Comparison of ENCODE assay signal across 9 mouse cellular contexts in genomic region chr9:105697764-105698396, GRCm38 (mm10). TPM values are rescaled to one million over a fixed set of nuclear protein-coding genes. Genes with fewer than 3 reads are reported as not detected.
A peak's percentile ranks its signal among the peaks of the same experiment; 100 is the strongest.
DNase-seq lines count a peak whose midpoint lies in the region; ATAC-seq lines count a peak whose summit lies in the region.
"Had no signal": no experiment of that assay in that cellular context is flagged by ENCODE, and none has a peak within 500 bp of the region (broad histone marks: within the 10 kb centered on the region; RNA-seq: fewer than 3 reads in every experiment).

No protein-coding gene starts in this region.

- H3K4me1 ChIP-seq in forebrain, embryonic 14.5 days (ENCODE audit: control insufficient read depth, insufficient read depth, low read length), result peaks cover 2% of the 10 kb centered on the region; the same call in 1 of the 2 replicates
- no peaks in the 10 kb centered on the region for H3K4me1 ChIP-seq in forebrain, embryonic 12.5 days
- H3K4me1 ChIP-seq in kidney, embryonic 16.5 days (ENCODE audit: insufficient read depth, low read length), result 0 out of 2 replicates have a peak, but pooled peaks cover 5% of the 10 kb centered on the region

- H3K4me3 ChIP-seq in forebrain, embryonic 14.5 days (ENCODE audit: low read depth, low read length), result no peak overlapping the region
- H3K4me3 ChIP-seq in forebrain, embryonic 12.5 days (replicated peaks), result no peak overlapping the region
- no peak overlapping the region for H3K4me3 ChIP-seq in kidney, embryonic 16.5 days (ENCODE audit: low read length)
- H3K4me3 ChIP-seq: embryonic facial prominence, embryonic 13.5 days had no signal

- no peaks in the 10 kb centered on the region for H3K9me3 ChIP-seq in forebrain, embryonic 14.5 days (replicated peaks; ENCODE audit: control insufficient read depth, low read length)
- no peaks in the 10 kb centered on the region for H3K9me3 ChIP-seq in forebrain, embryonic 12.5 days
- no peaks in the 10 kb centered on the region for H3K9me3 ChIP-seq in kidney, embryonic 16.5 days (ENCODE audit: low read length)
- H3K9me3 ChIP-seq: embryonic facial prominence, embryonic 13.5 days had no signal

- H3K27me3 ChIP-seq in forebrain, embryonic 14.5 days (replicated peaks; ENCODE audit: control insufficient read depth, insufficient read depth, low read length), result no peaks in the 10 kb centered on the region
- no peaks in the 10 kb centered on the region for H3K27me3 ChIP-seq in forebrain, embryonic 12.5 days
- H3K27me3 ChIP-seq in kidney, embryonic 16.5 days (ENCODE audit: insufficient read depth, low read length), result no peaks in the 10 kb centered on the region
- H3K27me3 ChIP-seq: embryonic facial prominence, embryonic 13.5 days had no signal

- no peak overlapping the region for H3K27ac ChIP-seq in forebrain, embryonic 14.5 days (ENCODE audit: low read depth, low read length)
- H3K27ac ChIP-seq in forebrain, embryonic 12.5 days, result no peak overlapping the region
- H3K27ac ChIP-seq in kidney, embryonic 16.5 days (ENCODE audit: low read length), result 0 out of 2 replicates have a peak overlapping the region, but pooled peaks have one; percentile 5
- H3K27ac ChIP-seq: embryonic facial prominence, embryonic 13.5 days had no signal

- no peak for ATAC-seq in forebrain, embryonic 14.5 days
- no peak for ATAC-seq in forebrain, embryonic 12.5 days (ENCODE audit: low FRiP score)
- ATAC-seq in kidney, embryonic 16.5 days (ENCODE audit: low FRiP score, low TSS enrichment), result peak; percentile 46; the same call in 1 of the 2 replicates
- no peak for ATAC-seq in activated CD4-positive, CD25-positive, alpha-beta regulatory T cell, adult 4 months

- 74% methylated on average over 9 of the region's 9 CpGs for WGBS in forebrain, embryonic 14.5 days
- WGBS in forebrain, embryonic 12.5 days, result 82% methylated on average over 9 of the region's 9 CpGs
- WGBS in kidney, embryonic 16.5 days, result 37% methylated on average over 9 of the region's 9 CpGs

- H3K9ac ChIP-seq in forebrain, embryonic 14.5 days (ENCODE audit: low read length), result no peak overlapping the region
- H3K9ac ChIP-seq in forebrain, embryonic 12.5 days, result no peak overlapping the region
- no peak overlapping the region for H3K9ac ChIP-seq in kidney, embryonic 16.5 days (replicated peaks; ENCODE audit: low read length)
- H3K9ac ChIP-seq: embryonic facial prominence, embryonic 13.5 days had no signal

- H3K36me3 ChIP-seq in forebrain, embryonic 14.5 days (ENCODE audit: control insufficient read depth, insufficient read depth, low read length), result no peaks in the 10 kb centered on the region
- H3K36me3 ChIP-seq in forebrain, embryonic 12.5 days (replicated peaks), result no peaks in the 10 kb centered on the region
- H3K36me3 ChIP-seq in kidney, embryonic 16.5 days (ENCODE audit: insufficient read depth, low read length), result no peaks in the 10 kb centered on the region
- H3K36me3 ChIP-seq: embryonic facial prominence, embryonic 13.5 days had no signal

- peak; percentile 13 for DNase-seq in forebrain, embryonic 14.5 days (ENCODE audit: low spot score)
- DNase-seq in heart, adult 11 months, result peak; percentile 97
- peak; percentile 34 to 62 for DNase-seq in lung, postnatal 4 days
- no peak for DNase-seq in embryo, embryonic 9.5 days (ENCODE audit: extremely low spot score)
- no peak for DNase-seq in layer of hippocampus, adult 11-12 months (ENCODE audit: low spot score)

- no peak overlapping the region for H3K4me2 ChIP-seq in forebrain, embryonic 14.5 days (ENCODE audit: low read length)
- H3K4me2 ChIP-seq in forebrain, embryonic 12.5 days, result no peak overlapping the region
- H3K4me2 ChIP-seq in kidney, embryonic 16.5 days (replicated peaks; ENCODE audit: low read depth, low read length), result no peak overlapping the region
- H3K4me2 ChIP-seq: embryonic facial prominence, embryonic 13.5 days had no signal

RNA-seq across cellular contexts. Expression of gene Pik3r4, which starts 55.1 kb away (rescaled TPM):
- 18.2 and 19.0 TPM in 2 replicates for polyA plus RNA-seq in forebrain, embryonic 14.5 days (2014; fragmentation: Nextera tagmentation; extraction: Ambion mirVana)
- 25.8 and 27.4 TPM in 2 replicates for polyA plus RNA-seq in forebrain, embryonic 12.5 days (2016; fragmentation: Nextera tagmentation; extraction: Ambion mirVana)
- 24.1 and 24.2 TPM in 2 replicates for polyA plus RNA-seq in kidney, embryonic 16.5 days (2015; fragmentation: Nextera tagmentation; extraction: Ambion mirVana)
- 10 to 100 TPM; 16.4 to 16.6 TPM for polyA plus RNA-seq in activated CD4-positive, CD25-positive, alpha-beta regulatory T cell, adult 4 months (2017; shearing (Covaris generic))

Comparison
In these comparisons a context has a peak if more than half of its experiments do, and no peak if none do; other contexts are left out.
1. DNase-seq: peak in forebrain, embryonic 14.5 days (single experiment), heart, adult 11 months (single experiment) and lung, postnatal 4 days (2 of 2); none in embryo, embryonic 9.5 days (single experiment) and layer of hippocampus, adult 11-12 months (single experiment).